Mouse (Mus musculus) bone marrow macrophage, adult 2 months (primary cell): ENCODE results near the gene Dennd1b. TPM values are rescaled to one million over a fixed set of nuclear protein-coding genes. Genes with fewer than 3 reads are reported as not detected.

Experiments
- H3K27ac ChIP-seq: 2 replicates; pipeline ENCODE4 v1.5.1; 2012; ENCODE audit warnings: low read depth, low read length; ENCODE audit not compliant: insufficient read depth
- H3K4me1 ChIP-seq: 2 replicates; pipeline ENCODE4 v1.6.1; 2012; ENCODE audit warnings: low read length; ENCODE audit not compliant: control insufficient read depth, insufficient read depth
- H3K4me3 ChIP-seq: 2 replicates; pipeline ENCODE4 v1.5.1; 2012; ENCODE audit warnings: mild to moderate bottlenecking, low read length, moderate library complexity; ENCODE audit not compliant: insufficient read depth
- CTCF ChIP-seq: IDR thresholded peaks from 2 replicates; pipeline ENCODE4 v1.5.1; 2012; ENCODE audit warnings: low read depth, mild to moderate bottlenecking, low read length, moderate library complexity
- POLR2A ChIP-seq: IDR thresholded peaks from 2 replicates; pipeline ENCODE4 v1.6.1; 2012; ENCODE audit warnings: mild to moderate bottlenecking, low read depth, low read length, borderline replicate concordance
- polyA plus RNA-seq: library from polyadenylated mRNA; stranded (reverse); fragments of >200 nt; gene quantifications from 2 replicates; pipeline ENCODE4 v1.2.4, GENCODE M21; 2012; ENCODE audit not compliant: missing spikeins, insufficient read depth, insufficient read length

Gene Dennd1b
- polyA plus RNA-seq, 1 experiment: 34.4 TPM

DNA sequence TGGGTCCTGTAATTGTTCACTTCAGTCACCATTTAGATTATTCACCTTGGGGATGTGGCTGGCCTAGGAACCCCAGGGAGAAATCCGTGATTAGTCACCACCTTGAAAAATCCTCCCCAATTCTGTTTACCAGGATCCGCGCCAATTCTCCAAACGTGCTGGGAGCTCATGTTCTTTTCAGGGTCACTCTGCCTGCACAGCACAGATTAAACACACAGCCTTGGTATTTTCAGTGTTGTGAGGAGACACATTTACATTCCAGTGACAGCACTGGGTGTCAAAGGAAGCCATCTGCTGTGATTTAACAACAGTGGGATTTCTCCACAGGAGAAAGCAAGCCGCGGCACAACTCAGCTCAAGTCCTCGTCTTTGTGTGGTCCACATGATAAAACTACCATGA is 246.6 kb downstream of the Dennd1b start:
- H3K4me1 ChIP-seq: 0 out of 2 replicates have a peak, but pooled peaks cover 3% of the 10 kb centered on the region
- TF ChIP-seq POLR2A (no peak), CTCF (no peak)
- H3K27ac ChIP-seq: no peak overlapping the region
- H3K4me3 ChIP-seq: no peak overlapping the region

DNA sequence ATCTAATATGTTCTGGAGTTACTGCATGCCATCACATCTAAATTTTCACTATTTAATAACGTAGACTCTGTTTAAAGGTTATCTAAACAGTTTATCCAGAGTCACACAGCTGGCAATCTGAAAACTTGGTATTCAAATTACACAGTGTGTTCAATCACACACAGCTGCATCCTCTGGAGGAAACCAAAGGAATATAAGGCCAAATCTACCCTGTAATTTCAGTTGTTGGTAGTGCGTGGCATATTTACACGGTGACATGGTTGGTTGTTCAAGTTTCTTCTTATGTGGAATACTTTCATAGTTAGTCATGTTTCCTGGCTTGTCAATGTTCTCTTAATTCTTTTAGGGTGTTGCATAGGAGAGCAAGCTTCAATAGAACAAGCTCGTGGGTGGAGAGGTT is 247.3 kb downstream of the Dennd1b start:
- no peak for TF ChIP-seq POLR2A
- no peak for TF ChIP-seq CTCF
- Histone ChIP-seq H3K4me1 (0 out of 2 replicates have a peak, but pooled peaks cover 3% of the 10 kb centered on the region), H3K4me3 (no peak overlapping the region), H3K27ac (no peak overlapping the region)

DNA sequence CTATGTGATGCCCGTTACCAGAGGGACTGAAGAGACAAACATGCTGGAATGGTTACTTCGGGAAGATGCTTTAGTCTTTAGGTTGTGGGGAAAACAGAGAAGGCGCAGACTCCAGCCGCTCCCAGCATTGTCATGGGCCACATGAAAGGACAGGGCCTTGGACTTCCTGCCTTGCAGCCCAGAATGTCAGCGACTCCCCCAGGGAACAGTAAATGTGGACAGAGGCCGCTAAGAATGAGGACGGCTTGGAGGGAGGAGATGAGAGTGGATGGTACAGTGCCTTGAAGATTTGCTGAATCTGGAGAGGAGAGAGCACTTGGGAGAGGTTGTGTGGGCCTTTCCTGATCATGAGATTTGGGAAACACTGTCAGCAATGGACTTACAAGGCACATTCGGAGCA is 252.1 kb downstream of the Dennd1b start:
- TF ChIP-seq CTCF (no peak), POLR2A (no peak)
- no peak overlapping the region for H3K4me3 ChIP-seq
- no peak overlapping the region for H3K27ac ChIP-seq
- no peaks in the 10 kb centered on the region for H3K4me1 ChIP-seq

- H3K27ac ChIP-seq: no peak overlapping the region
- no peaks in the 10 kb centered on the region for H3K4me1 ChIP-seq
- H3K4me3 ChIP-seq: no peak overlapping the region
- no peak for TF ChIP-seq POLR2A
- no peak for TF ChIP-seq CTCF
These were observed 260.6 kb downstream of the Dennd1b start for GRCm38 (mm10) chr1:139223804-139224203.

DNA sequence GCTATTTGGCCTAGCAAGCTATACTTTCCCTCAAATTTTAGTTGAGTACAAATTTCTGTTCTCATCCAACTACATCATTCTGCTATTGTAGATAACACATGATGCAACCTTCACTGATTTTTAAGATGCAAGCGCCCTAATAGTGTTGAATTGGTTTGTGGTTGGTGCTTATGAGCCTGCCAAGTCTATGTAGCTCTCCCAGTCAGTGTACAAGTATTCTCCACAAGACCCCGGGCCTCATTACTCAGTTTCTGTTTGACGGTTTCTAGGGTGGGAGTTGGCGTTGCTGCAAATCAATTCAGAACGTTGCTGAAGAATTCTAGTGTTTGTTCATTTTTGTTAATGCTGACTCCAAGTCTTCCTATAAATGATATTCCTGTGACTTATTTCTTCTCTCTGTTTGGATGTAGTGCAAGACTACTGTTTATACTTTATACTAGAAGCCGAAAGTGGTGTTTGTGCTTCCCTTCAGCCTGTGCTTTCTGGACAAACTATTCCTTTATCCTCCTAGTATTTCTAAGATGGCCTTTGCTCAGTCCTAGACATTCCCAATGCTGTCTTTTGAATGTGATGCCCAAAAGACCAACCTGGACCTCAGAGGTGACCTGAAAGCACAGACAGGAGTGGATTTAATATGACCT is 261.2 kb downstream of the Dennd1b start:
- TF ChIP-seq POLR2A (no peak), CTCF (no peak)
- H3K27ac ChIP-seq: no peak overlapping the region
- H3K4me1 ChIP-seq: no peaks in the 10 kb centered on the region
- H3K4me3 ChIP-seq: no peak overlapping the region

Other genes with a start within 250 kb of the Dennd1b start
- gene Lhx9, start 114.9 kb upstream of the Dennd1b start, polyA plus RNA-seq: not detected in 2 replicates
- 16.0 and 17.4 TPM in 2 replicates for gene 2310009B15Rik, start 106.6 kb upstream of the Dennd1b start, polyA plus RNA-seq